Mouse (Mus musculus) testis, adult 2 months (tissue): ENCODE results near the gene Dstn.

Source experiments
- CTCF ChIP-seq: fragments of 200-500 bp; IDR thresholded peaks from 2 replicates; pipeline ENCODE4 v1.5.1; 2012; ENCODE audit warnings: low read depth, mild to moderate bottlenecking, inconsistent platforms, low read length, moderate library complexity; ENCODE audit not compliant: control insufficient read depth, insufficient read depth, insufficient replicate concordance
- POLR2A ChIP-seq: fragments of 200-500 bp; IDR thresholded peaks from 2 replicates; pipeline ENCODE4 v1.6.1; 2012; ENCODE audit warnings: low read depth, mild to moderate bottlenecking, inconsistent platforms, low read length, moderate library complexity; ENCODE audit not compliant: control insufficient read depth

DNA sequence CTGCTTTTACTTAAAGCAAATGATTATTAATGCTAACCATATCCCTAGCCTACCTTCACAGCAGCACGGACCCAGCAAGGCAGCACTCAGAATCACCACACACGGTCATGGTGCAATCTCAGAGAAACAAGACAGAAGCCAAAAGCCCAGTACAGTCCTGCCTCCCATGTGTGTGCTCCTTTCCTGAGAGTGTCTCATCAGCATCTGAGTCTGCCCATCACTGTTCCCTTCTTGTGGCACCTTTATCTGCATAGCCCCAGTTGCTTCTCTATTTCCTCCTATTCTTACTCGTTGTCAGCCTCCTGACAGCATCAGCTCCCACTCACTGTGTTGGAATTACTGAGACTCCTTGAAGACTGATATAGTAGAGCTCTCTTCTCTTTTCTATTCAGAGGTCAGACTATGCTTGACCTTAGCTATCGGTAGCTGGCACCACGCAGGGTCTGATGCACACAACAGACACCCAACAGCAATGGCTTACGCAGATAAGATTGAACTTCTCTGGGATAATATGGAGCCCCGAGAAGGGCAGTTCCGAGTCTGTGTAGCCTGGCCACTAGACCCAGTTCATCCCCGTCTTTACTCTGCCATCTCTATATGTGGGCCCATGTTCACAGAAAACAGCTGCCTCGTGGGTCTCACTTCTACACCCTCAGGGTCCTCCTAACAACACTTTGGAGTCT is 32.4 kb upstream of the Dstn start:
- no peak for TF ChIP-seq CTCF
- no peak for TF ChIP-seq POLR2A
